Mouse (Mus musculus) G1E (cell line): ENCODE measurements around the gene Slc23a2.

Experiments used
- CTCF ChIP-seq: IDR thresholded peaks from 2 replicates; pipeline ENCODE4 v1.5.1; 2012; ENCODE audit warnings: low read depth, low read length, inconsistent platforms, mixed read lengths
- POLR2AphosphoS5 ChIP-seq: IDR thresholded peaks from 2 replicates; pipeline ENCODE4 v1.6.1; 2012; ENCODE audit warnings: low read depth, low read length, inconsistent platforms; ENCODE audit not compliant: insufficient replicate concordance

DNA sequence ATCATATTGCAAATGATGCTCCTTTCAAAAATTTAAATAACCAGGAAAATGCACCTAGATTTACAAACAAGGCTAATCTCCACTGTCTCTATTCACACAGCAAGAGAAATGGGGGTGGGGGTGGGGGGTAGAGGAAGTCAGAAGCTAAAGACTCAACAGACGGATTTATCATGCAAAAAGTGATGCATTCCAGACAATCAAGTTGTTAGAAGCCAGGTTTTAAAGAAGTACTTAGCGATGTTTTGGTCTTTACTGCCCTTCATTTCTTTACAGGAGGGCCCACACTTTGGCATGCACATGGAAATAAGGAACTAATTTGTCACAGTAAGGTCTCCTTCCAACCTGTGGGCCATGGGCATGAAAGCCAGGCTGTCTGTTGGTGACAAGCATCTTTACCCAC lies 11.5 kb downstream of the Slc23a2 start:
- TF ChIP-seq CTCF (no peak), POLR2AphosphoS5 (no peak)
